Mouse (Mus musculus) bone marrow macrophage, adult 2 months (primary cell): ENCODE data around the gene Plagl1.

Experiments
- CTCF ChIP-seq: IDR thresholded peaks from 2 replicates; pipeline ENCODE4 v1.5.1; 2012; ENCODE audit warnings: low read depth, mild to moderate bottlenecking, low read length, moderate library complexity
- POLR2A ChIP-seq: IDR thresholded peaks from 2 replicates; pipeline ENCODE4 v1.6.1; 2012; ENCODE audit warnings: mild to moderate bottlenecking, low read depth, low read length, borderline replicate concordance

DNA sequence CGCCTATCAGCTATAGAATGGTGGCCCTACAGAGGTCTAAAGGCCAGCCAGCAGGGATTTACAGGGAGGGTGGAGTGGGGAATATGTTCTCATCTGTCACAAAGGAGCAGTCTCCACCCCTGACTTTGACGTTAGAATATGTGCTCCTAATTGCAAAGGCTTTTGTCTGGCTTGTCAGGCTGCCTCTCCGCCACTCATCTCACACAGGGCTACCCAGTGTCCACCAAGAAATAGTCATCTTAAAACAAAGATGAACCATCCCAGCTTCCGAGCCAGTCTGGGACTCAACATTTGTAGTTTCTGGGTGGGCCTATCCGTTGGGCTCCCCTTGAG is 58.4 kb downstream of the Plagl1 start:
- no peak for TF ChIP-seq POLR2A
- no peak for TF ChIP-seq CTCF
